Mouse (Mus musculus): ENCODE data around the gene Vipas39. TPM values are rescaled to one million over a fixed set of nuclear protein-coding genes. Genes with fewer than 3 reads are reported as not detected.

The Vipas39 gene
- polyA plus RNA-seq, 1 experiment from 2014 or later, result 34.8 TPM

- H3K4me3 ChIP-seq (ENCODE audit: low read depth, low read length), result no peak overlapping the region
- H3K4me1 ChIP-seq (ENCODE audit: control insufficient read depth, insufficient read depth, low read length), result peaks cover 3% of the 10 kb centered on the region; the same call in 1 of the 2 replicates
- H3K36me3 ChIP-seq (ENCODE audit: control insufficient read depth, insufficient read depth, low read length), result no peaks in the 10 kb centered on the region
- H3K27ac ChIP-seq (ENCODE audit: low read depth, low read length), result no peak overlapping the region
- no peak overlapping the region for H3K9ac ChIP-seq (ENCODE audit: low read depth, low read length)
- H3K27me3 ChIP-seq (ENCODE audit: control insufficient read depth, insufficient read depth, low read length), result no peaks in the 10 kb centered on the region
- no peaks in the 10 kb centered on the region for H3K9me3 ChIP-seq (replicated peaks; ENCODE audit: control insufficient read depth, low read length)
- no peak for ATAC-seq (replicated peaks; ENCODE audit: insufficient number of reproducible peaks, low FRiP score, low TSS enrichment)
- no peak overlapping the region for H3K4me2 ChIP-seq
These were observed 69.7 kb downstream of the Vipas39 start for GRCm38 (mm10) chr12:87196310-87196709.

- Histone ChIP-seq H3K4me1 (ENCODE audit: control insufficient read depth, insufficient read depth, low read length) (peaks cover 3% of the 10 kb centered on the region; the same call in 1 of the 2 replicates), H3K4me3 (ENCODE audit: low read depth, low read length) (no peak overlapping the region), H3K27ac (ENCODE audit: low read depth, low read length) (no peak overlapping the region), H3K9me3 (replicated peaks; ENCODE audit: control insufficient read depth, low read length) (no peaks in the 10 kb centered on the region), H3K27me3 (ENCODE audit: control insufficient read depth, insufficient read depth, low read length) (no peaks in the 10 kb centered on the region), H3K36me3 (ENCODE audit: control insufficient read depth, insufficient read depth, low read length) (no peaks in the 10 kb centered on the region), H3K4me2 (no peak overlapping the region), H3K9ac (ENCODE audit: low read depth, low read length) (no peak overlapping the region)
- no peak for ATAC-seq (replicated peaks; ENCODE audit: insufficient number of reproducible peaks, low FRiP score, low TSS enrichment)
- 70% methylated on average over 1 of the region's 1 CpGs for WGBS (ENCODE audit: insufficient replicate concordance)
These were observed 71.0 kb downstream of the Vipas39 start for GRCm38 (mm10) chr12:87195069-87195468.

GRCm38 (mm10) chr12:87193008-87193407 is 73.0 kb downstream of the Vipas39 start:
- WGBS (ENCODE audit: insufficient replicate concordance), result 85% methylated on average over 3 of the region's 3 CpGs
- Histone ChIP-seq H3K4me2 (no peak overlapping the region), H3K4me3 (ENCODE audit: low read depth, low read length) (no peak overlapping the region), H3K36me3 (ENCODE audit: control insufficient read depth, insufficient read depth, low read length) (no peaks in the 10 kb centered on the region), H3K9ac (ENCODE audit: low read depth, low read length) (no peak overlapping the region), H3K27ac (ENCODE audit: low read depth, low read length) (no peak overlapping the region), H3K27me3 (ENCODE audit: control insufficient read depth, insufficient read depth, low read length) (no peaks in the 10 kb centered on the region), H3K9me3 (replicated peaks; ENCODE audit: control insufficient read depth, low read length) (no peaks in the 10 kb centered on the region), H3K4me1 (ENCODE audit: control insufficient read depth, insufficient read depth, low read length) (no peaks in the 10 kb centered on the region)
- ATAC-seq (replicated peaks; ENCODE audit: insufficient number of reproducible peaks, low FRiP score, low TSS enrichment), result no peak

Small RNA genes lying within 50 kb of the gene (microRNA-seq; reads per million reads assigned to microRNA genes)
- gene Gm47293 (ENCODE audit: borderline number of aligned reads), result 0.27 reads per million

Other genes with a start within 250 kb of the Vipas39 start
- not detected in 2 replicates for gene Tmem63c, start 244.9 kb downstream of the Vipas39 start, polyA plus RNA-seq (2014; fragmentation: Nextera tagmentation; extraction: Ambion mirVana)
- 0.16 TPM in 1 of 2 replicates, not detected in the other for gene Ngb, start 163.7 kb downstream of the Vipas39 start, polyA plus RNA-seq (2014; fragmentation: Nextera tagmentation; extraction: Ambion mirVana)
- gene Gstz1, start 119.1 kb downstream of the Vipas39 start, polyA plus RNA-seq (2014; fragmentation: Nextera tagmentation; extraction: Ambion mirVana), result 49.0 and 52.7 TPM in 2 replicates
- 14.5 and 15.2 TPM in 2 replicates for gene Pomt2, start 118.3 kb downstream of the Vipas39 start, polyA plus RNA-seq (2014; fragmentation: Nextera tagmentation; extraction: Ambion mirVana)
- gene Samd15, start 66.5 kb downstream of the Vipas39 start, polyA plus RNA-seq (2014; fragmentation: Nextera tagmentation; extraction: Ambion mirVana), result 2.0 and 3.2 TPM in 2 replicates
- 2.1 and 3.0 TPM in 2 replicates for gene Tmed8, start 65.8 kb downstream of the Vipas39 start, polyA plus RNA-seq (2014; fragmentation: Nextera tagmentation; extraction: Ambion mirVana)
- gene Noxred1, start 27.5 kb downstream of the Vipas39 start, polyA plus RNA-seq (2014; fragmentation: Nextera tagmentation; extraction: Ambion mirVana), result 1.00 and 1.2 TPM in 2 replicates
- gene Ahsa1, start 223 bp upstream of the Vipas39 start, polyA plus RNA-seq (2014; fragmentation: Nextera tagmentation; extraction: Ambion mirVana), result 196 and 214 TPM in 2 replicates
- 0.44 and 0.83 TPM in 2 replicates for gene Ism2, start 33.4 kb upstream of the Vipas39 start, polyA plus RNA-seq (2014; fragmentation: Nextera tagmentation; extraction: Ambion mirVana)
- 73.2 and 82.1 TPM in 2 replicates for gene Sptlc2, start 122.1 kb upstream of the Vipas39 start, polyA plus RNA-seq (2014; fragmentation: Nextera tagmentation; extraction: Ambion mirVana)
- gene Slirp, start 177.6 kb upstream of the Vipas39 start, polyA plus RNA-seq (2014; fragmentation: Nextera tagmentation; extraction: Ambion mirVana), result 256 and 291 TPM in 2 replicates
- 39.6 and 52.6 TPM in 2 replicates for gene Alkbh1, start 177.8 kb upstream of the Vipas39 start, polyA plus RNA-seq (2014; fragmentation: Nextera tagmentation; extraction: Ambion mirVana)
- 95.7 and 95.9 TPM in 2 replicates for gene Snw1, start 206.0 kb upstream of the Vipas39 start, polyA plus RNA-seq (2014; fragmentation: Nextera tagmentation; extraction: Ambion mirVana)
- gene Gm5788, start 228.5 kb upstream of the Vipas39 start, polyA plus RNA-seq (2014; fragmentation: Nextera tagmentation; extraction: Ambion mirVana), result not detected in 2 replicates
- not detected in 2 replicates for gene Gm8300, start 248.1 kb upstream of the Vipas39 start, polyA plus RNA-seq (2014; fragmentation: Nextera tagmentation; extraction: Ambion mirVana)

All from heart, embryonic 11.5 days (tissue).